Mouse (Mus musculus) CH12.LX (cell line): ENCODE results near the gene Pcyt2. TPM values are rescaled to one million over a fixed set of nuclear protein-coding genes. Genes with fewer than 3 reads are reported as not detected.

ENCODE experiments used
- DNase-seq: peaks from one replicate; pipeline ENCODE4 v3.0.0-alpha.2; 2013; ENCODE audit errors: extremely low read depth
- H3K27ac ChIP-seq: 2 replicates; pipeline ENCODE4 v1.5.1; 2012; ENCODE audit warnings: low read depth, mild to moderate bottlenecking, control low read depth, moderate library complexity; ENCODE audit not compliant: insufficient read depth
- H3K27me3 ChIP-seq: replicated peaks from 2 replicates; pipeline ENCODE3; 2012; ENCODE audit warnings: inconsistent platforms
- H3K36me3 ChIP-seq, 2 experiments: replicated peaks in 1 of 2; 2 replicates each; pipeline versions ENCODE3 to v1.6.1; 2012; ENCODE audit warnings: inconsistent platforms in 1 of 2, low read length in 1 of 2, mild to moderate bottlenecking in 1 of 2, mixed read lengths in 1 of 2, moderate library complexity in 1 of 2; ENCODE audit not compliant: control insufficient read depth in 1 of 2, insufficient read depth in 1 of 2
- H3K4me1 ChIP-seq, 2 experiments: 2 replicates each; pipeline ENCODE4 v1.6.1; 2012; ENCODE audit warnings: inconsistent platforms in 1 of 2, moderate library complexity in 1 of 2; ENCODE audit not compliant: insufficient read depth in 2 of 2, control insufficient read depth in 1 of 2
- H3K4me2 ChIP-seq: 2 replicates; pipeline ENCODE4 v1.6.1; 2012; ENCODE audit warnings: low read depth, mild to moderate bottlenecking, control low read depth; ENCODE audit not compliant: poor library complexity, insufficient read depth, severe bottlenecking
- H3K4me3 ChIP-seq, 3 experiments: fragments of 150-350 bp in 1 of 3; sonication (generic) in 1 of 3; replicated peaks in 1 of 3; 2 replicates each; pipeline versions ENCODE3 to v1.5.1; 2011 to 2012; ENCODE audit warnings: low read depth in 2 of 3, low read length in 2 of 3, mild to moderate bottlenecking in 2 of 3, moderate library complexity in 2 of 3, control low read depth in 1 of 3, improper control_type of control experiment in 1 of 3, inconsistent platforms in 1 of 3, mixed read lengths in 1 of 3; ENCODE audit not compliant: poor library complexity in 1 of 3
- H3K79me2 ChIP-seq: replicated peaks from 2 replicates; pipeline ENCODE4 v1.6.1; 2012; ENCODE audit warnings: mild to moderate bottlenecking, moderate library complexity; ENCODE audit not compliant: control insufficient read depth, poor library complexity, insufficient read depth, severe bottlenecking; ENCODE audit errors: extremely low read depth
- H3K9ac ChIP-seq: 2 replicates; pipeline ENCODE4 v1.6.1; 2012; ENCODE audit warnings: low read depth, mild to moderate bottlenecking, control low read depth, moderate library complexity; ENCODE audit not compliant: insufficient read depth
- H3K9me3 ChIP-seq: replicated peaks from 2 replicates; pipeline ENCODE3; 2012; ENCODE audit warnings: low read length, inconsistent platforms, mixed read lengths
- BHLHE40 ChIP-seq: IDR thresholded peaks from 2 replicates; pipeline ENCODE4 v1.6.1; 2011; ENCODE audit warnings: mild to moderate bottlenecking, low read depth, low read length, improper control_type of control experiment
- ELF1 ChIP-seq: IDR thresholded peaks from 2 replicates; pipeline ENCODE4 v1.6.1; 2014; ENCODE audit warnings: low read depth, mild to moderate bottlenecking, inconsistent platforms, low read length, improper control_type of control experiment
- EP300 ChIP-seq: IDR thresholded peaks from 2 replicates; pipeline ENCODE4 v1.6.1; 2011; ENCODE audit warnings: low read length, improper control_type of control experiment
- ETS1 ChIP-seq: conservative IDR thresholded peaks from 2 replicates; pipeline ENCODE4 v1.6.1; 2012; ENCODE audit warnings: low read depth, mild to moderate bottlenecking, inconsistent platforms, low read length, improper control_type of control experiment, moderate library complexity
- GABPA ChIP-seq: IDR thresholded peaks from 2 replicates; pipeline ENCODE4 v1.6.1; 2012; ENCODE audit warnings: low read depth, low read length, improper control_type of control experiment, inconsistent platforms; ENCODE audit not compliant: insufficient replicate concordance
- HCFC1 ChIP-seq: IDR thresholded peaks from 2 replicates; pipeline ENCODE4 v1.6.1; 2012; ENCODE audit warnings: low read depth, mild to moderate bottlenecking, inconsistent platforms, low read length, improper control_type of control experiment
- IRF4 ChIP-seq: IDR thresholded peaks from 2 replicates; pipeline ENCODE4 v1.6.1; 2014; ENCODE audit warnings: low read depth, mild to moderate bottlenecking, inconsistent platforms, low read length, improper control_type of control experiment
- JUN ChIP-seq: IDR thresholded peaks from 2 replicates; pipeline ENCODE4 v1.6.1; 2011; ENCODE audit warnings: low read depth, mild to moderate bottlenecking, low read length, improper control_type of control experiment, moderate library complexity; ENCODE audit not compliant: insufficient read depth
- JUND ChIP-seq: conservative IDR thresholded peaks from 2 replicates; pipeline ENCODE4 v1.6.1; 2011; ENCODE audit warnings: low read depth, low read length, improper control_type of control experiment
- KAT2A ChIP-seq: IDR thresholded peaks from 2 replicates; pipeline ENCODE4 v1.6.1; 2012; ENCODE audit warnings: low read length, improper control_type of control experiment, inconsistent platforms; ENCODE audit not compliant: insufficient replicate concordance
- MAFK ChIP-seq: IDR thresholded peaks from 2 replicates; pipeline ENCODE4 v1.6.1; 2011; ENCODE audit warnings: low read length, improper control_type of control experiment; ENCODE audit not compliant: insufficient replicate concordance
- MAX ChIP-seq: IDR thresholded peaks from 2 replicates; pipeline ENCODE4 v1.6.1; 2011; ENCODE audit warnings: low read length, improper control_type of control experiment
- MAZ ChIP-seq: IDR thresholded peaks from 2 replicates; pipeline ENCODE4 v1.6.1; 2012; ENCODE audit warnings: low read depth, mild to moderate bottlenecking, inconsistent platforms, low read length, improper control_type of control experiment, moderate library complexity
- MEF2A ChIP-seq: IDR thresholded peaks from 2 replicates; pipeline ENCODE4 v1.6.1; 2014; ENCODE audit warnings: low read depth, mild to moderate bottlenecking, inconsistent platforms, low read length, improper control_type of control experiment, borderline replicate concordance
- MXI1 ChIP-seq: IDR thresholded peaks from 2 replicates; pipeline ENCODE4 v1.6.1; 2011; ENCODE audit warnings: mild to moderate bottlenecking, low read depth, low read length, improper control_type of control experiment
- MYC ChIP-seq: IDR thresholded peaks from 2 replicates; pipeline ENCODE4 v1.6.1; 2011; ENCODE audit warnings: low read depth, mild to moderate bottlenecking, improper control_type of control experiment, low read length
- NELFE ChIP-seq: IDR thresholded peaks from 2 replicates; pipeline ENCODE4 v1.6.1; 2011; ENCODE audit warnings: low read depth, low read length, improper control_type of control experiment
- NRF1 ChIP-seq: IDR thresholded peaks from 2 replicates; pipeline ENCODE4 v1.6.1; 2014; ENCODE audit warnings: low read depth, mild to moderate bottlenecking, inconsistent platforms, low read length, improper control_type of control experiment, moderate library complexity
- POLR2A ChIP-seq: IDR thresholded peaks from 2 replicates; pipeline ENCODE4 v1.6.1; 2011; ENCODE audit warnings: low read depth, mild to moderate bottlenecking, improper control_type of control experiment, low read length
- RAD21 ChIP-seq: IDR thresholded peaks from 2 replicates; pipeline ENCODE4 v1.6.1; 2011; ENCODE audit warnings: low read depth, mild to moderate bottlenecking, low read length, improper control_type of control experiment, moderate library complexity
- SIN3A ChIP-seq: IDR thresholded peaks from 2 replicates; pipeline ENCODE4 v1.6.1; 2012; ENCODE audit warnings: low read length, improper control_type of control experiment, inconsistent platforms
- SMC3 ChIP-seq: IDR thresholded peaks from 2 replicates; pipeline ENCODE4 v1.6.1; 2011; ENCODE audit warnings: low read depth, low read length, improper control_type of control experiment
- TBP ChIP-seq: conservative IDR thresholded peaks from 2 replicates; pipeline ENCODE4 v1.6.1; 2011; ENCODE audit warnings: low read depth, low read length, improper control_type of control experiment
- UBTF ChIP-seq: IDR thresholded peaks from 2 replicates; pipeline ENCODE4 v1.6.1; 2012; ENCODE audit warnings: low read depth, mild to moderate bottlenecking, inconsistent platforms, low read length, improper control_type of control experiment, moderate library complexity
- USF1 ChIP-seq: IDR thresholded peaks from 2 replicates; pipeline ENCODE4 v1.6.1; 2014; ENCODE audit warnings: low read depth, mild to moderate bottlenecking, inconsistent platforms, low read length, improper control_type of control experiment
- USF2 ChIP-seq: conservative IDR thresholded peaks from 2 replicates; pipeline ENCODE4 v1.6.1; 2011; ENCODE audit warnings: low read depth, low read length, improper control_type of control experiment
- ZC3H11A ChIP-seq: IDR thresholded peaks from 2 replicates; pipeline ENCODE4 v1.6.1; 2012; ENCODE audit warnings: low read depth, mild to moderate bottlenecking, inconsistent platforms, low read length, improper control_type of control experiment
- ZKSCAN1 ChIP-seq: IDR thresholded peaks from 2 replicates; pipeline ENCODE4 v1.6.1; 2012; ENCODE audit warnings: low read depth, inconsistent platforms, low read length, improper control_type of control experiment, borderline replicate concordance
- ZMIZ1 ChIP-seq: IDR thresholded peaks from 2 replicates; pipeline ENCODE4 v1.6.1; 2012; ENCODE audit warnings: low read depth, mild to moderate bottlenecking, inconsistent platforms, low read length, improper control_type of control experiment
- ZNF384 ChIP-seq: IDR thresholded peaks from 2 replicates; pipeline ENCODE4 v1.6.1; 2012; ENCODE audit warnings: low read depth, low read length, improper control_type of control experiment, inconsistent platforms
- dilution Hi-C: fragments of 300-500 bp; cut with MboI; formaldehyde crosslinking; loops from 2 replicates; pipeline ENCODE4 v1.14.3; 2020; ENCODE audit warnings: low sequenced_read_pairs; ENCODE audit not compliant: extremely low pct_unique_long_range_greater_than_20kb, extremely low pct_ligation_motif_present
- in situ Hi-C: fragments of 300-500 bp; cut with MboI; formaldehyde crosslinking; loops from 3 replicates; pipeline ENCODE4 v1.14.3; 2019; ENCODE audit warnings: low sequenced_read_pairs, low pct_ligation_motif_present, low pct_unique_long_range_greater_than_20kb, mixed read lengths
- polyA plus RNA-seq: library from polyadenylated mRNA; unstranded; fragments of >175 nt; gene quantifications from 2 replicates; pipeline ENCODE4 v1.2.1, GENCODE M21; 2012; ENCODE audit warnings: low read depth; ENCODE audit not compliant: insufficient read length
- total RNA-seq, 2 experiments: library from RNA; depleted of rRNA; stranded (reverse); fragments of 300-350 nt in 1 of 2; fragments of >200 nt in 1 of 2; gene quantifications; 2 replicates each; pipeline ENCODE4 v1.2.3; 2012 to 2014

Pcyt2 gene
- total and polyA plus RNA-seq, 3 experiments, result 154 to 166 (median 155) TPM

DNA sequence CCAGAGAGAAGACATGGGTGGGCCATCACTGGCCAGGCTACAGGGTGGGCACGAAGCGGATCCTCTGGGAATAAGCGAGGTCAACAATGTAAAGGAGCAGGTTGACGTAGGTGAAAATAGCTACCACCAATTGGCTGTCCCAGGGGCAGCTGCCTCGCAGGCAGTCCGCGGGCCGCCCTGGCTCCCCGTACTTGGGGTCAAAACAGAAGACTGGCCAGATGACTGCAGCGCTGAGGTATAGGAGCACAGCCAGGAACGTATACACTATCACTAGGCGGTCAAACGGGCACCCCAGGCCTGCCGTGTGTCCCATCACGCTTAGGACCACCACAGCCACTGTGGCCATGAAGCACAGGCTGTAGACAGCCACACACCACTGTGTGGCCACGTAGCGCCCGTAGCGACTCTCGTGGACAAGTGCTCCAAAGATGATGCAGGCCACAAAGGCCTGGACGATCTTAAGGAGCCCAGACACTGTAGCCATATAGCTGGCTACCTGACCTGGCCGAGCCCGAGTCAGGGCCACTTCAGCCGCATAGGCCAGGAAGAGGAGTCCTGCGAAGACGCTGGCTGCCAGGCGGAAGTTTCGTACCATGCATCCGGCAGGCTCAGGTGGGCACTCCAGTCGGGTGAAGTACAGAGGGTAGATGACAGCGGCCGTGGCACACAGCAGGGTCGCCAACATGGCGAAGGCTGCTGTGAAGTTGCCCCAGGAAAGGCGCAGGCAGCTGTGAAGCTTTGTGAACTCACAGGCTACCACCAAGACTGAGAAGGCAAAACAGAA is 29.5 kb upstream of the Pcyt2 start:
- Histone ChIP-seq H3K9me3 (no peaks in the 10 kb centered on the region), H3K9ac (no peak overlapping the region), H3K4me1 (peaks cover 16 to 39% of the 10 kb centered on the region in 2 experiments), H3K36me3 (no peaks in the 10 kb centered on the region), H3K79me2 (no peaks in the 10 kb centered on the region), H3K4me3 (peak overlapping the region; percentile 15 to 46 (median 40)), H3K4me2 (peak overlapping the region; percentile 74; the same call in 1 of the 2 replicates), H3K27me3 (peaks cover 3% of the 10 kb centered on the region), H3K27ac (no peak overlapping the region)
- no peak for DNase-seq
- in situ Hi-C loops (no loop called here), dilution Hi-C loops (no loop called here)
- no peak for TF ChIP-seq NELFE
- no peak for TF ChIP-seq USF1
- no peak for TF ChIP-seq TBP
- TF ChIP-seq IRF4, result no peak
- TF ChIP-seq BHLHE40, result no peak
- no peak for TF ChIP-seq POLR2A
- TF ChIP-seq UBTF, result no peak

DNA sequence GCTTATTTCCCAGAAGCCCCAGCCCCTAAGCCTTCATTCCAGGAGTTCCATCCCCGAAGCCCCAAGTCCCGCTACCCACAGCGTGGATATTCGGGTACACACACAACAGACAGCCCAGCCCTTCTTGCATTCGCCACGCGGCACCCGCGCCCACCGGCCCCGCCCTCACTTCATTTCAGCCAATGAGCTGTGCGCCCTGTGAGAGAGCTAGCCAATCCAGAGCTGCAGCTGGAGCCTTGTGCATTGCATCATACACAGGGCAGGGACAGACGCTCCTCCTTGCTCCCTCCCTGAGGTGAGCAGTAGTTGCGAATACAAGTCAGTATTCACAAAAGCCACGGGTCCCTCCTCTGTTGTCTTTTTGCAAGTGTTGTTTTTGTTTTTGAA is 25.9 kb upstream of the Pcyt2 start, which contains the start of gene Pycr1:
Gene Pycr1 (minus strand): TSS at position 169 of the 387 bp plus-strand sequence.
- peak; percentile 98 for DNase-seq
- H3K9ac ChIP-seq, result peak within 1 kb of the TSS; percentile 79
- H3K27ac ChIP-seq, result peak within 1 kb of the TSS; percentile 35; the same call in 1 of the 2 replicates
- H3K4me1 ChIP-seq, result peaks cover 25 to 56% of the 10 kb centered on the region in 2 experiments
- H3K79me2 ChIP-seq, result no peaks in the 10 kb centered on the region
- in situ Hi-C loops (no loop called here), dilution Hi-C loops (no loop called here)
- peak within 1 kb of the TSS; percentile 75 for H3K4me2 ChIP-seq
- peak within 1 kb of the TSS; percentile 57 to 70 (median 66) for H3K4me3 ChIP-seq
- no peaks in the 10 kb centered on the region for H3K9me3 ChIP-seq
- H3K27me3 ChIP-seq, result no peaks in the 10 kb centered on the region
- peaks cover 15 to 33% of the 10 kb centered on the region in 2 experiments for H3K36me3 ChIP-seq
- TF ChIP-seq MAFK (no peak), UBTF (no peak; the same call in 1 of the 2 replicates), RAD21 (no peak), ZNF384 (no peak), MYC (peak; percentile 98), MAZ (peak; percentile 70; the same call in 1 of the 2 replicates), ZKSCAN1 (no peak), SIN3A (peak; percentile 95), ELF1 (no peak), ETS1 (0 out of 2 replicates have a peak, but pooled peaks have one; percentile 12), JUN (no peak), MAX (peak; percentile 97), USF2 (no peak), ZC3H11A (no peak), GABPA (no peak), TBP (peak; percentile 83), ZMIZ1 (peak; percentile 92), EP300 (no peak), POLR2A (peak; percentile 90), IRF4 (peak; percentile 50), KAT2A (0 out of 2 replicates have a peak, but pooled peaks have one; percentile 45), MXI1 (peak; percentile 97), SMC3 (no peak), HCFC1 (peak; percentile 35), JUND (peak; percentile 64), NRF1 (0 out of 2 replicates have a peak, but pooled peaks have one; percentile 33), MEF2A (peak; percentile 24; the same call in 1 of the 2 replicates)
